Mouse (Mus musculus) cerebellum, adult 2 months (tissue): ENCODE measurements around the gene Gm3417. TPM values are rescaled to one million over a fixed set of nuclear protein-coding genes. Genes with fewer than 3 reads are reported as not detected.
A peak's percentile ranks its signal among the peaks of the same experiment; 100 is the strongest.
"Not testable (repeated sequence)": the region's sequence is repeated elsewhere in the genome, so short reads cannot be mapped to it uniquely, and the experiment has no call there.

Source experiments
- DNase-seq, 2 experiments: peaks; one replicate each; pipeline ENCODE4 v3.0.0; 2021
- H3K27ac ChIP-seq: fragments of 200-500 bp; 2 replicates; pipeline ENCODE4 v1.5.1; 2012; ENCODE audit warnings: low read length, control low read depth, inconsistent platforms; ENCODE audit not compliant: insufficient read depth
- H3K27me3 ChIP-seq: fragments of 200-500 bp; 2 replicates; pipeline ENCODE4 v1.6.1; 2012; ENCODE audit warnings: inconsistent platforms, mild to moderate bottlenecking, low read length, moderate library complexity; ENCODE audit not compliant: control insufficient read depth, insufficient read depth
- H3K4me1 ChIP-seq: fragments of 200-500 bp; 2 replicates; pipeline ENCODE4 v1.6.1; 2011; ENCODE audit warnings: low read length; ENCODE audit not compliant: control insufficient read depth, insufficient read depth
- H3K4me3 ChIP-seq: fragments of 200-500 bp; replicated peaks from 2 replicates; pipeline ENCODE3; 2011; ENCODE audit warnings: mild to moderate bottlenecking, low read depth, low read length, control low read depth; ENCODE audit not compliant: insufficient read depth
- CTCF ChIP-seq: fragments of 200-500 bp; IDR thresholded peaks from 2 replicates; pipeline ENCODE4 v1.5.1; 2011; ENCODE audit warnings: low read depth, mild to moderate bottlenecking, control low read depth, low read length, moderate library complexity, borderline replicate concordance; ENCODE audit not compliant: insufficient read depth
- POLR2A ChIP-seq: fragments of 200-500 bp; IDR thresholded peaks from 2 replicates; pipeline ENCODE4 v1.6.1; 2011; ENCODE audit warnings: low read length, control low read depth, borderline replicate concordance; ENCODE audit not compliant: insufficient read depth
- WGBS: fragments of 180-500 bp; shearing (Covaris S2); methylation state at CpG from one replicate; pipeline ENCODE4 v1.1.7; 2018; 5-methylcytosine and 5-hydroxymethylcytosine counted together
- polyA plus RNA-seq: library from polyadenylated mRNA; depleted of rRNA; stranded (reverse); fragments of >200 nt; gene quantifications from 2 replicates; pipeline ENCODE4 v1.2.3, GENCODE M21; 2012

Gene Gm3417
- polyA plus RNA-seq, 1 experiment = 0.41 TPM

DNA sequence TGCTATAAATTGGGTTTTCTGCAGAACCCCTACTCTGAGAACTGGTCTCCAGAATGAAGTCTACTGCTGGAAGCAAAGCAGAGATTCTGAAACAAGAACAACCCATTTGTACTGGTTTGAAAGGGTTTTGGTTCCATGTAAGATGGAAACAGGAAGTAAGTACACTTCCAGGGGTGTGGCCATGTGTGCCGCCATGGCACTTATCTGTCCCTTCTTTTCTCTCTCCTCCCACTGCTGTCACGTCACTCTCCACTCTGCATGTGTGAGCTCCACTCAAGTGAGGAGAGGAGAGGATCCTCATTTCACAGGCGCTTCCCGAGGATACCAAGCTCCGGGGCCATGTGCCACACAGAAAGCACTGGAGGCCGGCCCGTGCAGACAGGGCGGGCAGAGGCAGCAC lies 25.1 kb downstream of the Gm3417 start:
- H3K27ac ChIP-seq = no peak overlapping the region

DNA sequence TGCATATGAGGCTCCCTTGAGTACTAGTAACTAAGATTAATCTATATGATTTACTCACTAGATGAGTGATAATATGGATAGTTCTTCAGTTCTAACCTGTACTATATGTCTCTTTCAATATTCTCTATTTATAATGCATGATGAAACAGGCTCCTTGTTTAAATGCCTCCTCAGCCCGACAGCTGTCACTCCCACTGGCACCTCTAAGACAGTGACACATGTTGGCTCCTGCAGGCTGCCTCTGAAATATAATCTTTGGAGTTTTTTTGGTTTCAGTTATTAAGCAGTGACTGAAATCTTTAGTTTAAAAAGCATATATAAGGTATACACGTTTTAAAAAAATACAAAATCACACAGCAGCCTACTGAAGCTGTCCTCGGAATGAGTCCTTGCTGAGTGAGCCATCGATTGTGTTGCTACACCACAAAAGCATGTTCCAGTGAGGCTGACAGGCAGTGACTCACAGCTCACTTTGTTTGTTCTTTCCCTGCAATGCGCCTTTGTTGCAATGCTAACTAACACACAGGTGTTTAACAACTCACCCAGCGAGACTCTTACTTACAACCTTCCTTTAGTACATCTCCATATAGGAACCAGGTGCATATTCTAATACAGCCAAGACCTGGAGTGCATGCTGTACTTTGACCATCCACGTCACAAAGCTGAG lies 29.3 kb downstream of the Gm3417 start:
- TF ChIP-seq CTCF = no peak
- TF ChIP-seq POLR2A = no peak
- DNase-seq = no peak
- Histone ChIP-seq H3K27ac (no peak overlapping the region), H3K4me1 (no peaks in the 10 kb centered on the region), H3K4me3 (no peak overlapping the region), H3K27me3 (no peaks in the 10 kb centered on the region)
- 83% methylated on average over 7 of the region's 7 CpGs for WGBS

More for the DNA sequence above, 25.1 kb downstream of the Gm3417 start:
- 86% methylated on average over 8 of the region's 8 CpGs for WGBS
- no peaks in the 10 kb centered on the region for H3K27me3 ChIP-seq
- TF ChIP-seq POLR2A (no peak), CTCF (no peak)
- H3K4me3 ChIP-seq = no peak overlapping the region
- H3K4me1 ChIP-seq = no peaks in the 10 kb centered on the region
- DNase-seq = no peak

DNA sequence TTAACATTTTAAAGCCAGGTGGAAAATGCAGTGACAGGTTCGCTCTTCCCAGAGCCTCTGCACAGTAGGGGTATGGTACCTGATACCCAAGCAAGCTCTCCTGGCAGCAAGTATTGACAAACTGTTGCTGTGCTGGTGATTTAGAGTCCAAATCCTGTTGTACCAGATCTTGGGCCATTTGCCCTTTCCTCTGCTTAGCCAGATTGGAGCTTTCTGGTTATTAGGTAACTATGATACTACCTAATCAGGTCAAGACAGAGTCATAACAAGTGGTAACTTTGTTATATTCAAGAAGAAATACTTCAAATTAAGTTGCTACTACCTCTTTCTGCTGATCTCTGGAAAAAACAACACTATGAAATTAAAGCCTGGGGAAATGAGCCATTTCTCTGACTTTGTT lies 34.0 kb downstream of the Gm3417 start:
- no peak overlapping the region for H3K4me3 ChIP-seq

DNA sequence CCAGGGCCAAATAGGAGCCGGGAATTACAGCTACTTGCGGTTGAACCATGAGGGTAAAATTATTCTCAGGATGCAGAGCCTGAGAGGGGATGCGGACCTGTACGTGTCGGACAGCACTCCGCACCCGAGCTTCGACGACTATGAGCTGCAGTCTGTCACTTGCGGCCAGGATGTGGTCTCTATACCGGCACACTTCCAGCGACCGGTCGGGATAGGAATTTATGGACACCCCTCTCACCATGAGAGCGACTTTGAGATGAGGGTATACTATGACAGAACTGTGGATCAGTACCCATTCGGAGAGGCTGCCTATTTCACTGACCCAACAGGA lies 34.9 kb downstream of the Gm3417 start:
- TF ChIP-seq POLR2A (no peak), CTCF (no peak)
- no peak for DNase-seq
- peak overlapping the region; percentile 84 for H3K4me3 ChIP-seq
- 16% methylated on average over 16 of the region's 16 CpGs for WGBS
- no peak overlapping the region for H3K27ac ChIP-seq
- no peaks in the 10 kb centered on the region for H3K27me3 ChIP-seq
- H3K4me1 ChIP-seq = no peaks in the 10 kb centered on the region; the same call in 1 of the 2 replicates

More for the DNA sequence above, 34.0 kb downstream of the Gm3417 start:
- no peak overlapping the region for H3K27ac ChIP-seq
- no peak for DNase-seq
- WGBS = 84% methylated on average over 1 of the region's 1 CpGs
- no peaks in the 10 kb centered on the region; the same call in 1 of the 2 replicates for H3K4me1 ChIP-seq
- H3K27me3 ChIP-seq = no peaks in the 10 kb centered on the region
- TF ChIP-seq CTCF = no peak
- no peak for TF ChIP-seq POLR2A

DNA sequence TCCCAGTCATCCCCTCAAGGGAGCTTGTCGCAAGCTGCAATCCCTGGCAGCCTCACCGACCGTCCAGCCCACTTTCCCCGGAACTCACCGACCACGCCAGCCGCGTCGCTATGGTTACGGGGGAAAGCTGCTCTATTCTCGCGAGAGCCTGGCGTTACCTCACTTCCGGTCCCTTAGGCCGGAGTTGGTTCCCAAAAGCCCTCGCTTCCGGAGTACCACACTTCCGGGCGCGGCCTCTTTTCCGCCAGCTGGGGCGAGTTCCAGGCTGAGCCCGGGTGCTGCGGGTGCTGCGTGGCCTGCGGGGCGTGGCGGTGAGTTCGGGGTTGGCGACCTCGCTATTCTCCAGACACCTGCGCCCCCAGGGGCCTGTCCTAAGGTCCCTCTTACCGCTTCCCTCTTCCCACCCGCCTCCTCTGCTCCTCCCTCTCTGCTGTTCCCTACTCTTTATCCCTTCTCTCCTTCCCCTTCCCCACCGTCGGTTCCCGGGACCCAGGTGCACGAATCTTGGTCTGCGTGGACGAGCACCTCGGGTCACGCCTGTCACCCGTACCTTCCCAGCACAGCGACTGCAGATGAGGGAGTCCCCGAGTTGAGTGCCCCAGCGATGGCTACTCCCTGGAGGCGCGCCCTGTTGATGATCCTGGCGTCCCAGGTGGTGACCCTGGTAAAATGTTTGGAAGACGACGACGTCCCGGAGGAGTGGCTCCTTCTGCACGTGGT lies 35.4 kb downstream of the Gm3417 start, which contains the start of the genes Wdr27 and 1600012H06Rik:
Gene Wdr27 (minus strand): TSS at position 150 of the 720 bp plus-strand sequence.
Gene 1600012H06Rik (plus strand): TSS at position 176 of the 720 bp plus-strand sequence.
- peak within 1 kb of the TSS; percentile 84 for H3K4me3 ChIP-seq
- TF ChIP-seq POLR2A (peak; percentile 65), CTCF (no peak)
- peak; percentile 98 to 99 for DNase-seq
- no peaks in the 10 kb centered on the region; the same call in 1 of the 2 replicates for H3K4me1 ChIP-seq
- H3K27ac ChIP-seq = peak within 1 kb of the TSS; percentile 57
- no peaks in the 10 kb centered on the region for H3K27me3 ChIP-seq
- under 1% methylated on average over 54 of the region's 54 CpGs for WGBS

DNA sequence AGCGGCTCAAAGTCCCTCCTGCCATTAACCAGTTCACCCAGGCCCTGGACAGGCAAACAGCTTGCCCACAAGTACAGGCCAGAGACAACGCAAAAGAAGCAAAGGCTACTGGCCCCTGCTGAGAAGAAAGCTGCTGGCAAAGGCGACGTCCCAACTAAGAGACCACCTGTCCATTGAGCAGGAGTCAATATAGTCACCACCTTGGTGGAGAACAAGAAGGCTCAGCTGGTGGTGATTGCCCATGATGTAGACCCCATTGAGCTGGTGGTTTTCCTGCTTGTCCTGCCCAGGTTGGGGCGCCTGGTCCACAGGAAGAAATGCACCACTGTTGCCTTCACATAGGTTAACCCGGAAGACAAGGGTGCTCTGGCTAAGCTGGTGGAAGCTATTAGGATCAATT lies 36.4 kb downstream of the Gm3417 start:
- H3K27me3 ChIP-seq, H3K4me1 ChIP-seq, H3K27ac ChIP-seq: not testable (repeated sequence)
- DNase-seq = peak; percentile 12 to 16
- WGBS = 37% methylated on average over 6 of the region's 6 CpGs
- peak overlapping the region; percentile 43 for H3K4me3 ChIP-seq

DNA sequence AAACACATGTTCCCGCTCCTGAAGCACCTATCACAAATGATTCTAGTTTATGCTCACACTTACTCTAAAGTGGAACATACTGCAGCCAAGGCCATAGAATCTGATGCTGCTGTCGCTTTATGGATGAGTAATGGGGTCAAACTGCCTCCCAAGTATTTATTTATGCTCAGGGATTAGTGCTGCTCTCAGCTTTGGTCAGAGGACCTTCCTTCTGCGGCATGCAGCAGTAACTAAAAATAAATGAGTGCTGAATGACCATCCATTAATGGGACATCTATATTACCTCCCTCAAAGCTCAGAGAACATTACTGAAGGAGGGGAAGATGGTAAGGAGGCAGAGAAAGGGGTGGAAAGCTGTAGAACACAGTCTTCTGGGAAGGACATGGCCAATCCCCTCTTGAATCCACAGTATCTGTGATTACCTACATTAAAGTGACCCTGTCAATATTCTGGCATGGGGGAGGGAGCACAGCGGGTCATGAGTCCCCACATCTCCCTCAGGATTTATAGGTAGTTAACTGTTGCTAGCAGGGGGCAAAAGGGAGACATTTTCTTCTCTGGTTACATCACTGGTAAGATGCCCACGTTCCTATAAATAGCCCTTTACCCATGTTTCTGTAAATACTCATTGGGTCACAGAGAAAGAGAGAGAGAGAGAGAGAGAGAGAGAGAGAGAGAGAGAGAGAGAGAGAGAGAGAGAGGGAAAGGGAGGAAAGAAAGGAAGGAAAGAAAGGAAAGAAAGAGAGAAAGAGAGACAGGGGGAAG lies 42.6 kb downstream of the Gm3417 start:
- TF ChIP-seq POLR2A (no peak), CTCF (no peak)

DNA sequence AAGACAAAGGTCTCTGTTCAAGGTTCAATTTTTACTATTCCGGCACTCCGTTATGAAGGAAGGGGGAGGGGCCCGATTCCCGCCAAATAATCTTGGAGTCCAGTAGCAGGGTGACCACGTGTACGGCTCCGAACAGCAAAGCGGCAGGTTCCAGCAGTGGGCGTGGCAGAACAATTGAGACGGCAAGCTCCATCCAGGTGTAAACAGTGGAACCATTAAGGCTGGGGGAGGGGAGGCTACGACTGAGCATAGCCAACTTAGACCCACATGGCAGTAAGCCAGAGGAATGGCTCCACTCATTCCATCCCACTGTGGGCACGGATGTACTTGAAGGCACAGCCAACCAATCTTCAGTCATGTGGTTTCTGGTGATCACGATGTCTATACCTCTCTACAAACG lies 43.3 kb downstream of the Gm3417 start:
- not testable (repeated sequence) for H3K4me3 ChIP-seq, DNase-seq, H3K4me1 ChIP-seq, H3K27ac ChIP-seq, H3K27me3 ChIP-seq
- WGBS = 80% methylated on average over 14 of the region's 14 CpGs

More for the DNA sequence above, 42.6 kb downstream of the Gm3417 start:
- H3K4me3 ChIP-seq = no peak overlapping the region
- H3K27ac ChIP-seq = no peak overlapping the region
- no peaks in the 10 kb centered on the region for H3K27me3 ChIP-seq
- H3K4me1 ChIP-seq = no peaks in the 10 kb centered on the region
- WGBS = 70% methylated on average over 5 of the region's 5 CpGs
- DNase-seq = no peak
